ENCODE assay signal across 16 mouse cellular contexts in the genomic region with DNA sequence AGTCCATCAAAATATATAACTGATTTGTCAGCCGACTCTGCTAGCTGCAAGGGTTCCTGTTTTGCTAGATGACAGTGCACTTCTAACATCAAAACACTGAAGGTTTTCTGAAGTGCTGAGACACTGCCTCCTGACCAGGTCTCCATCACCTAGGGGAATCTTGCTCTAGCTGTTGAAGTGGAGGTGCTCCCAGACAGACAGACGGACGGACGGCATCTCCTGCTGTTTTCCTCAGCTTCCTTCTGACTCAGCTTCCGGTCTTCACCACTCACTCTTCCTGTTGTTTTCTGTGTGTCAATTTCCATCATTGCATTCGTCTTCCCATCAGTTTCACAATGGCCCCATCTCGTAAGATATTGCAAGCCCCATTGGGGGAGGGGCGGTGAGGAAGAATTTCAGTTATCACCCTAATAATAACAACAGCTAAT. TPM values are rescaled to one million over a fixed set of nuclear protein-coding genes. Genes with fewer than 3 reads are reported as not detected.
DNase-seq lines count a peak whose midpoint lies in the region; ATAC-seq and TF ChIP-seq lines count a peak whose summit lies in the region.
"Had no signal": no experiment of that assay in that cellular context is flagged by ENCODE, and none has a peak within 500 bp of the region (broad histone marks: within the 10 kb centered on the region; RNA-seq: fewer than 3 reads in every experiment).

No protein-coding gene starts in this region.

- no peaks in the 10 kb centered on the region for H3K27me3 ChIP-seq in heart, embryonic 10.5 days (ENCODE audit: insufficient read depth, poor library complexity, severe bottlenecking)
- no peaks in the 10 kb centered on the region for H3K27me3 ChIP-seq in heart, embryonic 11.5 days (ENCODE audit: control insufficient read depth, insufficient read depth, low read length)
- H3K27me3 ChIP-seq in liver, embryonic 16.5 days (ENCODE audit: control insufficient read depth, insufficient read depth, low read depth, low read length), result no peaks in the 10 kb centered on the region
- no peaks in the 10 kb centered on the region for H3K27me3 ChIP-seq in thymus, adult 2 months (ENCODE audit: control insufficient read depth, insufficient read depth, low read length)
- H3K27me3 ChIP-seq in embryonic facial prominence, embryonic 10.5 days (replicated peaks; ENCODE audit: low read depth, poor library complexity, severe bottlenecking), result no peaks in the 10 kb centered on the region
- no peaks in the 10 kb centered on the region for H3K27me3 ChIP-seq in hindbrain, embryonic 13.5 days
- H3K27me3 ChIP-seq: limb, embryonic 15.5 days had no signal

- ATAC-seq in heart, embryonic 11.5 days (replicated peaks; ENCODE audit: insufficient number of reproducible peaks, low FRiP score, low TSS enrichment), result no peak
- ATAC-seq in liver, embryonic 16.5 days (ENCODE audit: low read depth), result no peak
- no peak for ATAC-seq in hindbrain, embryonic 13.5 days (ENCODE audit: low FRiP score)
- ATAC-seq: hindbrain, embryonic 16.5 days had no signal

- no peak overlapping the region for H3K9ac ChIP-seq in heart, embryonic 11.5 days (ENCODE audit: low read depth, low read length)
- 0 out of 2 replicates have a peak overlapping the region, but pooled peaks have one; percentile 18 for H3K9ac ChIP-seq in liver, embryonic 16.5 days (ENCODE audit: low read depth, low read length)
- no peak overlapping the region for H3K9ac ChIP-seq in hindbrain, embryonic 13.5 days
- H3K9ac ChIP-seq: limb, embryonic 15.5 days had no signal

- H3K4me1 ChIP-seq in heart, embryonic 10.5 days, result peaks cover 13% of the 10 kb centered on the region
- peaks cover 7% of the 10 kb centered on the region; the same call in 1 of the 2 replicates for H3K4me1 ChIP-seq in heart, embryonic 11.5 days (ENCODE audit: control insufficient read depth, insufficient read depth, low read length)
- H3K4me1 ChIP-seq in bone marrow, adult 2 months (ENCODE audit: control insufficient read depth, insufficient read depth, low read length), result peaks cover 10% of the 10 kb centered on the region; the same call in 1 of the 2 replicates
- H3K4me1 ChIP-seq in liver, embryonic 16.5 days (ENCODE audit: control insufficient read depth, low read depth, low read length), result peaks cover 40% of the 10 kb centered on the region
- H3K4me1 ChIP-seq in thymus, adult 2 months (replicated peaks; ENCODE audit: control insufficient read depth, insufficient read depth, low read length), result peaks cover 28% of the 10 kb centered on the region
- peaks cover 12% of the 10 kb centered on the region for H3K4me1 ChIP-seq in embryonic facial prominence, embryonic 10.5 days
- no peaks in the 10 kb centered on the region for H3K4me1 ChIP-seq in hindbrain, embryonic 13.5 days (replicated peaks)
- H3K4me1 ChIP-seq: limb, embryonic 15.5 days had no signal

- no peaks in the 10 kb centered on the region for H3K36me3 ChIP-seq in heart, embryonic 10.5 days
- H3K36me3 ChIP-seq in heart, embryonic 11.5 days (ENCODE audit: control insufficient read depth, insufficient read depth, low read length), result no peaks in the 10 kb centered on the region
- no peaks in the 10 kb centered on the region for H3K36me3 ChIP-seq in liver, embryonic 16.5 days (ENCODE audit: control insufficient read depth, insufficient read depth)
- no peaks in the 10 kb centered on the region; the same call in 1 of the 2 replicates for H3K36me3 ChIP-seq in thymus, adult 2 months (ENCODE audit: control insufficient read depth, insufficient read depth, low read length)
- H3K36me3 ChIP-seq in embryonic facial prominence, embryonic 10.5 days (replicated peaks), result no peaks in the 10 kb centered on the region
- H3K36me3 ChIP-seq in hindbrain, embryonic 13.5 days, result no peaks in the 10 kb centered on the region
- H3K36me3 ChIP-seq: limb, embryonic 15.5 days had no signal

- no peak for TF ChIP-seq CTCF in bone marrow, adult 2 months (IDR thresholded peaks at IDR 0.05; ENCODE audit: control insufficient read depth, insufficient read depth, low read length)
- TF ChIP-seq CTCF in thymus, adult 2 months (IDR thresholded peaks at IDR 0.05; ENCODE audit: borderline replicate concordance, control insufficient read depth, extremely low read depth, insufficient read depth, low read length, poor library complexity), result no peak

- peak; percentile 53 for DNase-seq in heart, embryonic 10.5 days (ENCODE audit: low spot score)
- peak; percentile 37 for DNase-seq in thymus, adult 2 months
- DNase-seq in kidney, postnatal 36 days, result no peak
- no peak for DNase-seq in embryonic facial prominence, embryonic 10.5 days (ENCODE audit: low spot score)
- DNase-seq: cerebellum, postnatal 25 days; layer of hippocampus, adult 9-11 months had no signal

- no peaks in the 10 kb centered on the region for H3K9me3 ChIP-seq in heart, embryonic 10.5 days
- no peaks in the 10 kb centered on the region for H3K9me3 ChIP-seq in heart, embryonic 11.5 days (replicated peaks; ENCODE audit: control insufficient read depth, low read length)
- H3K9me3 ChIP-seq in liver, embryonic 16.5 days (replicated peaks; ENCODE audit: control insufficient read depth, low read length), result no peaks in the 10 kb centered on the region
- H3K9me3 ChIP-seq in embryonic facial prominence, embryonic 10.5 days, result no peaks in the 10 kb centered on the region
- H3K9me3 ChIP-seq in hindbrain, embryonic 13.5 days, result no peaks in the 10 kb centered on the region
- H3K9me3 ChIP-seq: limb, embryonic 15.5 days had no signal

- H3K27ac ChIP-seq in heart, embryonic 10.5 days, result no peak overlapping the region
- no peak overlapping the region for H3K27ac ChIP-seq in heart, embryonic 11.5 days (ENCODE audit: low read depth, low read length)
- peak overlapping the region; percentile 60 for H3K27ac ChIP-seq in bone marrow, adult 2 months (ENCODE audit: control insufficient read depth, insufficient read depth, low read depth, low read length, poor library complexity)
- peak overlapping the region; percentile 78 for H3K27ac ChIP-seq in liver, embryonic 16.5 days (ENCODE audit: low read length)
- peak overlapping the region; percentile 85 for H3K27ac ChIP-seq in thymus, adult 2 months (ENCODE audit: control insufficient read depth, insufficient read depth, low read length)
- H3K27ac ChIP-seq in embryonic facial prominence, embryonic 10.5 days (replicated peaks), result no peak overlapping the region
- H3K27ac ChIP-seq in hindbrain, embryonic 13.5 days, result no peak overlapping the region
- H3K27ac ChIP-seq: heart, adult 2 months; limb, embryonic 15.5 days had no signal

- no peak for TF ChIP-seq POLR2A in bone marrow, adult 2 months (IDR thresholded peaks at IDR 0.05; ENCODE audit: borderline replicate concordance, control insufficient read depth, low read depth, low read length)
- no peak for TF ChIP-seq POLR2A in thymus, adult 2 months (IDR thresholded peaks at IDR 0.05; ENCODE audit: control insufficient read depth, extremely low read depth, insufficient read depth, low read length, poor library complexity)

- 74% methylated on average over 8 of the region's 8 CpGs for WGBS in heart, embryonic 10.5 days
- 72% methylated on average over 8 of the region's 8 CpGs for WGBS in heart, embryonic 11.5 days (ENCODE audit: insufficient replicate concordance)
- WGBS in bone marrow, adult 2 months, result 12% methylated on average over 8 of the region's 8 CpGs
- WGBS in liver, embryonic 16.5 days (ENCODE audit: insufficient replicate concordance), result 35% methylated on average over 8 of the region's 8 CpGs
- 17% methylated on average over 8 of the region's 8 CpGs for WGBS in thymus, adult 2 months
- WGBS in embryonic facial prominence, embryonic 10.5 days, result 88% methylated on average over 8 of the region's 8 CpGs
- 91% methylated on average over 8 of the region's 8 CpGs for WGBS in hindbrain, embryonic 13.5 days

- no peak overlapping the region for H3K4me3 ChIP-seq in heart, embryonic 10.5 days
- H3K4me3 ChIP-seq in heart, embryonic 11.5 days (ENCODE audit: low read depth, low read length), result no peak overlapping the region
- H3K4me3 ChIP-seq in bone marrow, adult 2 months (replicated peaks; ENCODE audit: control insufficient read depth, low read depth, low read length), result peak overlapping the region; percentile 48
- H3K4me3 ChIP-seq in liver, embryonic 16.5 days (ENCODE audit: low read depth, low read length), result 0 out of 2 replicates have a peak overlapping the region, but pooled peaks have one; percentile 18
- H3K4me3 ChIP-seq in thymus, adult 2 months (ENCODE audit: control insufficient read depth, insufficient read depth, low read length), result peak overlapping the region; percentile 36
- no peak overlapping the region for H3K4me3 ChIP-seq in embryonic facial prominence, embryonic 10.5 days
- no peak overlapping the region for H3K4me3 ChIP-seq in hindbrain, embryonic 13.5 days
- H3K4me3 ChIP-seq: heart, adult 2 months; limb, embryonic 15.5 days had no signal

- no peak overlapping the region for H3K4me2 ChIP-seq in heart, embryonic 11.5 days
- peak overlapping the region; percentile 94 for H3K4me2 ChIP-seq in liver, embryonic 16.5 days (ENCODE audit: low read depth, low read length)
- H3K4me2 ChIP-seq in hindbrain, embryonic 13.5 days, result no peak overlapping the region
- H3K4me2 ChIP-seq: limb, embryonic 15.5 days had no signal

RNA-seq across cellular contexts. Expression of a gene that starts 49.7 kb away (rescaled TPM):
- 25.5 and 30.8 TPM in 2 replicates for polyA plus RNA-seq in heart, embryonic 10.5 days (2016; fragmentation: Nextera tagmentation; extraction: Ambion mirVana)
- 33.0 and 35.7 TPM in 2 replicates for polyA plus RNA-seq in heart, embryonic 11.5 days (2014; fragmentation: Nextera tagmentation; extraction: Ambion mirVana)
- polyA plus RNA-seq in bone marrow, adult 2 months (2011; ENCODE audit: insufficient read depth, insufficient read length, low replicate concordance, missing spikeins), result 67.5 and 169 TPM in 2 replicates
- 43.0 and 43.1 TPM in 2 replicates for polyA plus RNA-seq in liver, embryonic 16.5 days (2015; fragmentation: Nextera tagmentation; extraction: Ambion mirVana)
- 62.8 and 71.2 TPM in 2 replicates for polyA plus RNA-seq in thymus, adult 2 months (2012; rRNA removed)
- 20.7 and 25.5 TPM in 2 replicates for polyA plus RNA-seq in embryonic facial prominence, embryonic 10.5 days (2016; fragmentation: Nextera tagmentation; extraction: Ambion mirVana)
- 15.6 and 16.0 TPM in 2 replicates for polyA plus RNA-seq in hindbrain, embryonic 13.5 days (2015; fragmentation: Nextera tagmentation; extraction: Ambion mirVana)

RNA-seq across cellular contexts. Expression of a gene that starts 49.9 kb away (rescaled TPM):
- polyA plus RNA-seq in heart, embryonic 10.5 days (2016; fragmentation: Nextera tagmentation; extraction: Ambion mirVana), result 0.13 TPM in 1 of 2 replicates, not detected in the other
- not detected in 2 replicates for polyA plus RNA-seq in heart, embryonic 11.5 days (2014; fragmentation: Nextera tagmentation; extraction: Ambion mirVana)
- not detected in 2 replicates for polyA plus RNA-seq in bone marrow, adult 2 months (2011; ENCODE audit: insufficient read depth, insufficient read length, low replicate concordance, missing spikeins)
- polyA plus RNA-seq in liver, embryonic 16.5 days (2015; fragmentation: Nextera tagmentation; extraction: Ambion mirVana), result 0.05 TPM in 1 of 2 replicates, not detected in the other
- polyA plus RNA-seq in thymus, adult 2 months (2012; rRNA removed), result 0.04 TPM in 1 of 2 replicates, not detected in the other
- polyA plus RNA-seq in embryonic facial prominence, embryonic 10.5 days (2016; fragmentation: Nextera tagmentation; extraction: Ambion mirVana), result 0.13 TPM in 1 of 2 replicates, not detected in the other
- polyA plus RNA-seq in hindbrain, embryonic 13.5 days (2015; fragmentation: Nextera tagmentation; extraction: Ambion mirVana), result 0.08 and 0.14 TPM in 2 replicates
- polyA plus RNA-seq: kidney, embryonic 14.5 days; limb, embryonic 15.5 days; midbrain, postnatal 0 days; stomach, embryonic 14.5 days had no signal

Comparison
In these comparisons a context has a peak if more than half of its experiments do, and no peak if none do; other contexts are left out.
1. DNase-seq: peak in heart, embryonic 10.5 days (single experiment) and thymus, adult 2 months (single experiment); none in kidney, postnatal 36 days (0 of 2) and embryonic facial prominence, embryonic 10.5 days (single experiment).
2. H3K27ac ChIP-seq: peak in bone marrow, adult 2 months (single experiment), liver, embryonic 16.5 days (single experiment) and thymus, adult 2 months (single experiment); none in heart, embryonic 10.5 days (single experiment), heart, embryonic 11.5 days (single experiment), embryonic facial prominence, embryonic 10.5 days (single experiment) and hindbrain, embryonic 13.5 days (single experiment).
3. H3K4me3 ChIP-seq: peak in bone marrow, adult 2 months (single experiment), liver, embryonic 16.5 days (single experiment) and thymus, adult 2 months (single experiment); none in heart, embryonic 10.5 days (single experiment), heart, embryonic 11.5 days (single experiment), embryonic facial prominence, embryonic 10.5 days (single experiment) and hindbrain, embryonic 13.5 days (single experiment).